Mouse (Mus musculus) myocyte (in vitro differentiated cells): ENCODE measurements at regions not wholly inside any gene's neighbourhood (a gene's known extent, or its start where the extent isn't known, plus 50 kb on each side); places are given as distances from the start of the nearest gene placed in this dataset.

ENCODE experiments used
- H3K27me3 ChIP-seq: one replicate; pipeline ENCODE4 v1.6.1; 2011; ENCODE audit not compliant: control insufficient read depth, insufficient read depth, insufficient read length
- H3K36me3 ChIP-seq: one replicate; pipeline ENCODE4 v1.6.1; 2011; ENCODE audit not compliant: control insufficient read depth, insufficient read depth
- H3K4me2 ChIP-seq: one replicate; pipeline ENCODE4 v1.6.1; 2011; ENCODE audit warnings: low read depth, control low read depth
- H3K4me3 ChIP-seq: one replicate; pipeline ENCODE4 v1.5.1; 2011; ENCODE audit warnings: mild to moderate bottlenecking, control low read depth, moderate library complexity
- H3K79me2 ChIP-seq: one replicate; pipeline ENCODE4 v1.6.1; 2011; ENCODE audit not compliant: control insufficient read depth, insufficient read depth
- H3ac ChIP-seq: one replicate; pipeline ENCODE4 v1.6.1; 2011; ENCODE audit not compliant: control insufficient read depth, insufficient read length
- CEBPB ChIP-seq: IDR thresholded peaks from 2 replicates; pipeline ENCODE4 v1.6.1; 2011; ENCODE audit warnings: mild to moderate bottlenecking, moderate library complexity; ENCODE audit not compliant: poor library complexity, insufficient read depth, severe bottlenecking
- E2F4 ChIP-seq: IDR thresholded peaks from one replicate; pipeline ENCODE4 v1.6.1; 2011; ENCODE audit warnings: mild to moderate bottlenecking, control low read depth, moderate library complexity; ENCODE audit not compliant: insufficient read depth
- MAX ChIP-seq: IDR thresholded peaks from one replicate; pipeline ENCODE4 v1.6.1; 2011; ENCODE audit warnings: low read depth, mild to moderate bottlenecking, control low read depth
- MYOD1 ChIP-seq, 3 experiments: IDR thresholded peaks; one replicate each; pipeline ENCODE4 v1.6.1; 2011; ENCODE audit warnings: control low read depth in 2 of 3, low read depth in 2 of 3, mild to moderate bottlenecking in 2 of 3, moderate library complexity in 1 of 3; ENCODE audit not compliant: insufficient read length in 2 of 3, control insufficient read depth in 1 of 3
- MYOG ChIP-seq, 3 experiments: IDR thresholded peaks; one replicate each; pipeline ENCODE4 v1.6.1; 2011; ENCODE audit warnings: control low read depth in 2 of 3, low read depth in 2 of 3, mild to moderate bottlenecking in 2 of 3; ENCODE audit not compliant: insufficient read length in 2 of 3, control insufficient read depth in 1 of 3, insufficient read depth in 1 of 3
- POLR2A ChIP-seq: IDR thresholded peaks from one replicate; pipeline ENCODE4 v1.6.1; 2011; ENCODE audit warnings: low read depth, mild to moderate bottlenecking, control low read depth, moderate library complexity; ENCODE audit not compliant: insufficient read length
- POLR2AphosphoS2 ChIP-seq: IDR thresholded peaks from one replicate; pipeline ENCODE4 v1.6.1; 2011; ENCODE audit warnings: low read depth, control low read depth; ENCODE audit not compliant: insufficient read length
- REST ChIP-seq: IDR thresholded peaks from one replicate; pipeline ENCODE4 v1.6.1; 2011; ENCODE audit warnings: mild to moderate bottlenecking, control low read depth, moderate library complexity; ENCODE audit not compliant: insufficient read depth, insufficient read length
- SRF ChIP-seq: IDR thresholded peaks from one replicate; pipeline ENCODE4 v1.6.1; 2011; ENCODE audit warnings: low read depth; ENCODE audit not compliant: control insufficient read depth, insufficient read length
- TCF12 ChIP-seq: IDR thresholded peaks from one replicate; pipeline ENCODE4 v1.6.1; 2011; ENCODE audit warnings: mild to moderate bottlenecking, control low read depth; ENCODE audit not compliant: poor library complexity, insufficient read depth, severe bottlenecking
- TCF3 ChIP-seq: IDR thresholded peaks from one replicate; pipeline ENCODE4 v1.6.1; 2011; ENCODE audit warnings: low read depth, control low read depth; ENCODE audit not compliant: insufficient read length
- USF1 ChIP-seq: IDR thresholded peaks from one replicate; pipeline ENCODE4 v1.6.1; 2011; ENCODE audit warnings: low read depth, mild to moderate bottlenecking, control low read depth, moderate library complexity

- Histone ChIP-seq H3ac (no peak overlapping the region), H3K27me3 (no peaks in the 10 kb centered on the region), H3K36me3 (no peaks in the 10 kb centered on the region), H3K4me3 (no peak overlapping the region), H3K4me2 (no peak overlapping the region), H3K79me2 (no peaks in the 10 kb centered on the region)
- TF ChIP-seq USF1, result no peak
- TF ChIP-seq CEBPB, result no peak
- no peak for TF ChIP-seq TCF12
- TF ChIP-seq MAX, result no peak
- no peak for TF ChIP-seq TCF3
- no peak for TF ChIP-seq MYOG (IDR thresholded peaks at IDR 0.05; ENCODE audit: control insufficient read depth in 1 of 3, insufficient read depth in 1 of 3, insufficient read length in 2 of 3, low read depth in 2 of 3)
- no peak for TF ChIP-seq REST
- TF ChIP-seq E2F4, result no peak
- no peak for TF ChIP-seq POLR2AphosphoS2
- TF ChIP-seq SRF, result no peak
- TF ChIP-seq MYOD1 (IDR thresholded peaks at IDR 0.05; ENCODE audit: control insufficient read depth in 1 of 3, insufficient read length in 2 of 3, low read depth in 2 of 3), result no peak
- TF ChIP-seq POLR2A, result no peak
These were observed 766.9 kb upstream of the Celf2 start for GRCm38 (mm10) chr2:8276127-8276773.
